Mouse (Mus musculus) heart, embryonic 10.5 days (tissue): Measurements from ENCODE around the gene Gm21900. TPM values are rescaled to one million over a fixed set of nuclear protein-coding genes. Genes with fewer than 3 reads are reported as not detected.
"Not testable (repeated sequence)": the region's sequence is repeated elsewhere in the genome, so short reads cannot be mapped to it uniquely, and the experiment has no call there.

Experiments used
- DNase-seq: peaks from one replicate; pipeline ENCODE4 v3.0.0-alpha.2; 2017; ENCODE audit warnings: low spot score
- H3K27ac ChIP-seq: fragments of 300-500 bp; sonication (generic); 2 replicates; pipeline ENCODE4 v1.5.1; 2016; ENCODE audit warnings: mild to moderate bottlenecking
- H3K27me3 ChIP-seq: fragments of 300-500 bp; sonication (generic); 2 replicates; pipeline ENCODE4 v1.6.1; 2016; ENCODE audit warnings: mild to moderate bottlenecking; ENCODE audit not compliant: poor library complexity, insufficient read depth, severe bottlenecking
- H3K36me3 ChIP-seq: fragments of 300-500 bp; sonication (generic); 2 replicates; pipeline ENCODE4 v1.6.1; 2016; ENCODE audit warnings: mild to moderate bottlenecking, moderate library complexity
- H3K4me1 ChIP-seq: fragments of 300-500 bp; sonication (generic); 2 replicates; pipeline ENCODE4 v1.6.1; 2016; ENCODE audit warnings: mild to moderate bottlenecking
- H3K4me3 ChIP-seq: fragments of 300-500 bp; sonication (generic); 2 replicates; pipeline ENCODE4 v1.5.1; 2016; ENCODE audit warnings: mild to moderate bottlenecking, moderate library complexity
- H3K9me3 ChIP-seq: fragments of 300-500 bp; sonication (generic); 2 replicates; pipeline ENCODE4 v1.6.1; 2016; ENCODE audit warnings: mild to moderate bottlenecking, moderate library complexity
- WGBS: fragments of 180-500 bp; shearing (Covaris S2); methylation state at CpG from one replicate; pipeline ENCODE4 v1.1.7; 2016; 5-methylcytosine and 5-hydroxymethylcytosine counted together
- polyA plus RNA-seq: library from polyadenylated mRNA; unstranded; fragments of >200 nt; fragmentation: Nextera tagmentation; extraction: Ambion mirVana; gene quantifications from 2 replicates; pipeline ENCODE4 v1.2.1, GENCODE M21; 2016

Gm21900 gene
- not detected in 2 replicates for polyA plus RNA-seq

- 81% methylated on average over 4 of the region's 4 CpGs for WGBS
- not testable (repeated sequence) for H3K9me3 ChIP-seq, DNase-seq, H3K27ac ChIP-seq, H3K4me1 ChIP-seq, H3K4me3 ChIP-seq, H3K36me3 ChIP-seq, H3K27me3 ChIP-seq
Measured at GRCm38 (mm10) chrY:10616061-10616460, at the start of gene Gm21900. Gene Gm21900, plus strand, starts transcription at chrY:10616361.

DNA sequence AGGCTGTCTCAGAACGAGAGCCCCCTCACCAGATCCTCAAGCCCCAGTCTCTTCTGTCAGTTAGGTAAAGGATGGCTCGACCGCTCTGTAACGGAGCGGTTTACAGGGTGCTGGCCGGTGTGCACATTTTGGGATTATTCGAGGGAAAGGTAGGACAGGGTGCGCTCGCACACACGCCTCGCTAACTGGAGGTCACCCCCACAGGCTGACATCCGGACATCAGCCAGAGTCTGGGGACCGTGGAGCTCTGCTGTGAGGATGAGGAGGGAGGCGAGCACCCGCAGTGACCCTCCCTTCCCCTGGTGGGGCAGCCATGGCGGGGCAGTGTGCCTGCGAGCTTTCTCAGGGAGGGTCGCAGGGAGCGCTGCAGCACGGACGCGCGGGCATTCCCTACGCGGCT is 27.4 kb downstream of the Gm21900 start:
- H3K4me1 ChIP-seq, H3K36me3 ChIP-seq, H3K4me3 ChIP-seq, H3K9me3 ChIP-seq, DNase-seq, H3K27ac ChIP-seq, H3K27me3 ChIP-seq: not testable (repeated sequence)
- 42% methylated on average over 8 of the region's 25 CpGs for WGBS

Other genes with a start within 250 kb of the Gm21900 start
- not detected in 2 replicates for gene Gm28510, start 203.6 kb upstream of the Gm21900 start, polyA plus RNA-seq
- gene Gm20737, start 80.3 kb upstream of the Gm21900 start, polyA plus RNA-seq: not detected in 2 replicates
- not detected in 2 replicates for gene Gm21775, start 62.9 kb upstream of the Gm21900 start, polyA plus RNA-seq
- gene Gm20777, start 136.1 kb downstream of the Gm21900 start, polyA plus RNA-seq: not detected in 2 replicates